Mouse (Mus musculus) C2C12 (cell line): ENCODE measurements around the gene Pgghg. TPM values are rescaled to one million over a fixed set of nuclear protein-coding genes. Genes with fewer than 3 reads are reported as not detected.

Experiments used
- H3K27me3 ChIP-seq: one replicate; pipeline ENCODE4 v1.6.1; 2011; ENCODE audit not compliant: control insufficient read depth, insufficient read depth, insufficient read length
- H3K36me3 ChIP-seq: one replicate; pipeline ENCODE4 v1.6.1; 2011; ENCODE audit not compliant: control insufficient read depth, insufficient read depth
- H3K4me3 ChIP-seq: one replicate; pipeline ENCODE4 v1.5.1; 2011; ENCODE audit warnings: mild to moderate bottlenecking, control low read depth; ENCODE audit not compliant: poor library complexity, insufficient read depth, severe bottlenecking
- H3K79me2 ChIP-seq: one replicate; pipeline ENCODE4 v1.6.1; 2011; ENCODE audit not compliant: control insufficient read depth, insufficient read depth
- H3K79me3 ChIP-seq: one replicate; pipeline ENCODE4 v1.6.1; 2011; ENCODE audit warnings: low read depth, control low read depth
- H3ac ChIP-seq: one replicate; pipeline ENCODE3; 2011; ENCODE audit warnings: low read depth; ENCODE audit not compliant: control insufficient read depth, insufficient read length
- CEBPB ChIP-seq: IDR thresholded peaks from one replicate; pipeline ENCODE4 v1.6.1; 2011; ENCODE audit warnings: low read depth, mild to moderate bottlenecking, control low read depth, moderate library complexity
- CTCF ChIP-seq: IDR thresholded peaks from one replicate; pipeline ENCODE4 v1.5.1; 2011; ENCODE audit not compliant: control insufficient read depth, insufficient read depth, insufficient read length
- FOSL1 ChIP-seq: IDR thresholded peaks from one replicate; pipeline ENCODE4 v1.8.0; 2011; ENCODE audit warnings: mild to moderate bottlenecking, low read length; ENCODE audit not compliant: poor library complexity, insufficient read depth, severe bottlenecking
- MAX ChIP-seq: IDR thresholded peaks from one replicate; pipeline ENCODE4 v1.6.1; 2011; ENCODE audit warnings: mild to moderate bottlenecking, control low read depth
- MYOD1 ChIP-seq: IDR thresholded peaks from one replicate; pipeline ENCODE4 v1.6.1; 2011; ENCODE audit warnings: low read depth; ENCODE audit not compliant: control insufficient read depth, insufficient read length
- MYOG ChIP-seq: IDR thresholded peaks from one replicate; pipeline ENCODE4 v1.6.1; 2011; ENCODE audit not compliant: control insufficient read depth, insufficient read length; ENCODE audit errors: extremely low read depth
- USF1 ChIP-seq: IDR thresholded peaks from one replicate; pipeline ENCODE4 v1.6.1; 2011; ENCODE audit warnings: low read depth, mild to moderate bottlenecking, control low read depth, moderate library complexity
- polyA plus RNA-seq: library from polyadenylated mRNA; unstranded; fragments of >200 nt; fragmentation: generic; extraction: Trizol; gene quantifications from one replicate; pipeline ENCODE4 v1.2.1, GENCODE M21; 2012; ENCODE audit warnings: missing spikeins

Pgghg gene
- polyA plus RNA-seq, 1 experiment, result 12.2 TPM

- no peak for TF ChIP-seq MYOD1
- TF ChIP-seq CTCF, result no peak
- no peak for TF ChIP-seq MYOG
- no peak for TF ChIP-seq MAX
- TF ChIP-seq CEBPB, result no peak
- no peak for TF ChIP-seq FOSL1
- H3K36me3 ChIP-seq, result peaks cover 16% of the 10 kb centered on the region
- no peaks in the 10 kb centered on the region for H3K79me3 ChIP-seq
- no peaks in the 10 kb centered on the region for H3K27me3 ChIP-seq
- H3K4me3 ChIP-seq, result no peak overlapping the region
- H3ac ChIP-seq, result no peak overlapping the region
- no peaks in the 10 kb centered on the region for H3K79me2 ChIP-seq
These were observed 38.9 kb upstream of the Pgghg start for GRCm38 (mm10) chr7:140902036-140902875.

DNA sequence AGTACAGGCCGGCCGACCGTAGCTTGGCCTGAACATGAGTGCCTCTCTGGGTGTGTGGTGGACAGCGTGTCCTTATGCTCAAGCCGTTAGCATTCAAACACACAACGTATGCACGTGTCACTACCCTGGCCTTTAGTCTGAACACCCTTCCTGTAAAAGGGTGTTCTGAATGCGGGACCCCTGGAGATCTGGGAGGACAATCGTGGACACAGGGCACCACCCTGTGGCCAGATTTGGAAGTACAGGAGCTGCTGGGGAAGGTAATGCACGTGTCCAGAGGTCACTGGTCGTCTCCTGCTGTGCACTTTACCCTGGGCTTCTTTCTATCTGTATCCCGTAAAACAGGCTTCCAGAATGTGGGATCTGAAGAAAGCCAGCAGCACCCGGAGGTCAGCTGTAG, 38.0 kb upstream of the Pgghg start:
- Histone ChIP-seq H3K79me2 (no peaks in the 10 kb centered on the region), H3K36me3 (peaks cover 8% of the 10 kb centered on the region), H3K27me3 (no peaks in the 10 kb centered on the region), H3K4me3 (no peak overlapping the region), H3K79me3 (no peaks in the 10 kb centered on the region), H3ac (no peak overlapping the region)
- TF ChIP-seq FOSL1 (no peak), CTCF (peak; percentile 90), USF1 (no peak)

- no peaks in the 10 kb centered on the region for H3K79me2 ChIP-seq
- TF ChIP-seq CTCF (no peak), CEBPB (no peak), MAX (no peak), USF1 (no peak), MYOG (no peak), MYOD1 (no peak), FOSL1 (no peak)
- no peaks in the 10 kb centered on the region for H3K79me3 ChIP-seq
- H3ac ChIP-seq, result no peak overlapping the region
- no peak overlapping the region for H3K4me3 ChIP-seq
- no peaks in the 10 kb centered on the region for H3K27me3 ChIP-seq
- no peaks in the 10 kb centered on the region for H3K36me3 ChIP-seq
These were observed 35.5 kb upstream of the Pgghg start for GRCm38 (mm10) chr7:140905642-140906081.

- Histone ChIP-seq H3K36me3 (no peaks in the 10 kb centered on the region), H3ac (no peak overlapping the region), H3K27me3 (no peaks in the 10 kb centered on the region), H3K4me3 (no peak overlapping the region), H3K79me2 (no peaks in the 10 kb centered on the region), H3K79me3 (no peaks in the 10 kb centered on the region)
- no peak for TF ChIP-seq USF1
- no peak for TF ChIP-seq MYOG
- peak; percentile 31 for TF ChIP-seq MYOD1
These were observed 34.1 kb upstream of the Pgghg start for GRCm38 (mm10) chr7:140907131-140907530.

- Histone ChIP-seq H3K4me3 (no peak overlapping the region), H3ac (no peak overlapping the region), H3K79me2 (no peaks in the 10 kb centered on the region), H3K79me3 (no peaks in the 10 kb centered on the region), H3K27me3 (peaks cover 3% of the 10 kb centered on the region), H3K36me3 (no peaks in the 10 kb centered on the region)
- TF ChIP-seq MYOD1, result no peak
- no peak for TF ChIP-seq FOSL1
- TF ChIP-seq CTCF, result no peak
These were observed 33.5 kb upstream of the Pgghg start for GRCm38 (mm10) chr7:140907697-140908096.

DNA sequence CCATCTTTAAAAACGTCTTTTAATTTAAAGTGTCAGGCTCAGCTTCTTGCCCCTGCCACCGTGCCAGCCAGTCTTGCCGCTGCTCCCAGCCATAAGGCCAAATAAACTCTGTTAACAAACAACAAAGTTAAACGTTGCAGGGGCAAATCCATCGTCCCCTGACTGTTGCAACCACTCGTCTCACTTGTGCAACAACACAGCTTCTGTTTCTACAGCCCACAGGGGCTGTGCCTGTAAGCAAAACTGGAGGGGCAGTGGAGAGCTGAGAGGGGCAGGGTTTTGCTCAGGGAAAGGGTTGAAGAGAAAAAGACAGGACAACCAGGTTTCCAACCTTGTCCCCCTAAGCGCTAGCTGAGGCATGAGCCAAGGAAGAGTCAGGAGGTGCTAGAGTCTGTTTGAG, 33.0 kb upstream of the Pgghg start:
- no peak for TF ChIP-seq CTCF
- no peak for TF ChIP-seq MAX
- TF ChIP-seq CEBPB, result no peak
- TF ChIP-seq FOSL1, result no peak
- no peak for TF ChIP-seq MYOG
- TF ChIP-seq USF1, result no peak
- TF ChIP-seq MYOD1, result no peak

More for the DNA sequence above, 33.0 kb upstream of the Pgghg start:
- H3K27me3 ChIP-seq, result peaks cover 7% of the 10 kb centered on the region
- H3K4me3 ChIP-seq, result no peak overlapping the region
- H3K36me3 ChIP-seq, result no peaks in the 10 kb centered on the region
- no peaks in the 10 kb centered on the region for H3K79me2 ChIP-seq
- no peak overlapping the region for H3ac ChIP-seq
- H3K79me3 ChIP-seq, result no peaks in the 10 kb centered on the region
